Mouse (Mus musculus) megakaryocyte, embryonic 14.5 days (primary cell): Measurements from ENCODE around the gene Theg.

Experiments
- FLI1 ChIP-seq: IDR thresholded peaks from 2 replicates; pipeline ENCODE4 v1.6.1; 2012; ENCODE audit warnings: low read length, inconsistent platforms, mixed read lengths
- GATA1 ChIP-seq: IDR thresholded peaks from 3 replicates; pipeline ENCODE4 v1.6.1; 2012; ENCODE audit warnings: mixed read lengths, low read length, inconsistent platforms, borderline replicate concordance

DNA sequence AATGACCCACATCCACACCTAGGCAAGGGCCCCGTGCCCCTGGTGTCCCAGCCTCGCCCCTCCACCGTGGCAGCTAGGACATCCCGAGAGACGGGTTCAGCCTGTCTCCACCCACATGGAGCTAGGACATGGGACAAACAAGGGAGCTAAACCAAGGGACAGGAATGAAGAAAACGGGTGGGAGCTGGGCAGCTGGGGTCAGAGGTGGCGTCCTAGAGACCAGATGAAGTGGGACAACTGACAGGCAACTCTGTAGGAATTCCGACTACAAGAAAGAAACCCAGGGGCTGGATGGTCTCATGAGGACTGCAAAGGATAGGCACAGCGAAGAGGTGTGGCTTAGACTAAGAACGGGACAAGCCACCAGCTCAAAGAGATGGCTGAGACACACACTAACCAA lies 33.4 kb downstream of the Theg start:
- TF ChIP-seq FLI1: no peak
- no peak for TF ChIP-seq GATA1
